Mouse (Mus musculus): ENCODE data around the gene Insyn1.

Gene Insyn1

DNA sequence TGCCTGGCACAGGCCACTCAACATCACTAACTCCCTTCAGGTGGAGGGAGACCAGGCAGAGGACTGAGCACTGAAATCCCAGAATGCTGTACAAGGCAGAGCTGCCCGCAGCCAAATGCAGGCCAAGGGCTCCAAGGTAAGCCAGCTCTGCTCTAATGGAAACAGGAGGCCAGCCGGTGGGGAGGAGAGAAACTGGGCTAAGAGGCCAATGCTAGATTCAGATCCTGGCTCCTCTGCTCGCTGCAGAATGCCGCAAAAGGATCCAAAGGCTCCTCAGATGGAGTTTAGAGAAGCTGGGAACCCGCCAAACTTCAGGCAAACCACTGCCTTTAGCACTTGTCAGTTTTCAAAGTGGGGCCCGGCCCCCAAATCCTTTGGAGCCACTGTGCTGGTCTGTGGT is 44.9 kb downstream of the Insyn1 start:
- DNase-seq (ENCODE audit: low read depth, low spot score) = no peak

DNA sequence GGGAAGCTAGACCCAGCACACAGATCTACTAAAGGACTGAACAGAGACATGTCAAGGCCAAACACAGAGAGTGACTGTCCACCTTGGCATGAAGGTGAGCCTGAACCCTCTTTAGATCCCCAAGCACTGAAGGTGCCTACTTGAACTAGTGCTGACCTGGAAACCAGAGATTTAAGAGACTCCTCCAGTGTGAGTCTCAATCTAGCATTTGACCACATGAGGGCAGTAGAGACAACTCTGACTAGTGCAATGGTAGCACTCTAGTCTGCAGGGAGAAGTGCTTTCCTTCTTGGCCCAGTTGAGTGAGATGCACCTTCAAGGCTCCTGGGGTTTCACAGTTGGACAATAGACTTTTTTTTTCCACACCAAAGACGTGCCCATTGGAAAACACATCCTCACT is 46.4 kb downstream of the Insyn1 start:
- DNase-seq (ENCODE audit: low read depth, low spot score) = peak; percentile 72

- DNase-seq (ENCODE audit: low read depth, low spot score) = peak; percentile 43
These were observed 47.2 kb downstream of the Insyn1 start for GRCm38 (mm10) chr9:58535447-58536134.

DNA sequence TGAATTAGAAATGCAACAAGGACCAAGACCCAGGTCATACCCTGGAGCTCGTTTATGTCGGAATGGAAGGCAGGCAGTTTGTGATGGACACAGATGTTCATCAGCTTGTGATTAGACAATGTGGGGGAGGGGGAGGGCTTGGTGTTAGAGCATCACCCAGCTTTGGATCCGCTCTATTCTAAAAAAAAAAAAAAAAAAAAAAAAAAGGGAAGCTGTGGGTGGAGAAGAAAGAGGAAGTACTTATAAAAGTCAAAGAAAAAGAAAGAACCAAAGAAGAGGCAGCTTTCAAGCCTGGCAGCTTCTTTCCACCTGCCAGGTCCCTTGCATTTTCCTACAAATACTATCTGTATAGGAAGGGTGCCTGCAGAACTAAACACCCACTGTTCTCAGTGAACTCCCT is 49.4 kb downstream of the Insyn1 start:
- no peak for DNase-seq (ENCODE audit: low read depth, low spot score)

DNA sequence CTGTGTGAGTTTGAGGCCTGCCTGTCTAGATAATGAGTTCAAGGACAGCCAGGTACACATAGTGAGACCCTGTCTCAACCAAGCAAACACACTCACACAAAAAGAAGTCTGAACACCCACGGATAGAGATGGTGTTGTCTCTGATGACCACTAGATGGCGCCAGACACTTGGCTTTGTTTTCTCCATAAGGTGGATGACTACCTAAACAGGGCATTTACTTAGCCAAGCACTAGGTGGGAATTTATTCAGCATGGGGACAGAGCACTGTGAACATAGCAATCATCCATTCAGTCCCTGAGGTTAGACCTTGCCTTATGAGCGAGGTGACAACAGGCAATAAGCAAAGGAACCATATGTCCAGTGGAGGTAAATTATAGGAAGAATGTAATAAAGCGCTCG is 51.5 kb downstream of the Insyn1 start:
- DNase-seq (ENCODE audit: low read depth, low spot score) = peak; percentile 78

DNA sequence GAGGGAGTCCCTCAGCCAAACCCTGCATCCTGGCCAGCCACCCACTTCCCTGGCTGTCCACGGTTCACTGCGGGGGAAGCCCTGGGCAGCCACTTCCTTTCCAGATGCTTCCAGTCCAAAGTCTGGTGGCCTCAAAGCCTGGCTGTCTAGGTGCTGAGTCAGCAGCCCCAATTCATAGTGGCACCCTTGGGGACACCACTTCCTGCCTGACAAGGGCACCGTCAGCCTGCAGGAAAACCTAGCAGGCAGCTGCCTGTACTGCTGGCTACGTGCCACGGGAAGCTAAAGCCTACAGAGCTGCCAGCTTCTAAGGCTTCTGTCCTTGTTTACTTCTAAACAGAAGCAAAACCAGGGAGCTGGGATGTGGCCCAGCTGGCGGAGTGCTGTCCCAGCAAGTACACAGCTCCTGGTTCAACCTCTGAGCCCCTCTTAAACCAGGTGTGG is 53.5 kb downstream of the Insyn1 start:
- peak; percentile 51 for DNase-seq (ENCODE audit: low read depth, low spot score)

DNA sequence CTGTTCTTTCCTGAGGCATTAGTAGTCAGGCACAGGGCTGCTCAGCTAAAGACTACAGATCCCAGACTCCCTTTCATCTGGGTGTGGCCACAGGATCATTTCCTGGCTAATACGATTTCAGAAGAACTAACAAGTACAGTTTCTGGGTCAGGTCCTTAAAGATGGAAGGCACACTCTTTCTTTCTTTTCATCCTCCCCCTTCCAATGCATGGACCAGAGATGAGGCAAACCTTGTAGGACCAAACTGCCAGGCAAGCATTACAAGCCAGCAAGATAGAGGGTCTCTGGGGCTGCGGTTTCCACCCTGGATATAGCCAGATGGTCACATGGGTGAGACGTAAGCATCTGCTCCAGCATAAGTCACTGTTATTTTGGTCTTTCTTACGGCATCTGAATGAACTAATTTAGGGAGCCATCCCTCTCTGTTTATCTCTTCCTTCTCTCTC is 56.5 kb downstream of the Insyn1 start:
- DNase-seq (ENCODE audit: low read depth, low spot score) = no peak

GRCm38 (mm10) chr9:58545428-58545827 is 57.0 kb downstream of the Insyn1 start:
- DNase-seq (ENCODE audit: low read depth, low spot score) = no peak

- DNase-seq (ENCODE audit: low read depth, low spot score) = no peak
These were observed 58.4 kb downstream of the Insyn1 start for GRCm38 (mm10) chr9:58546630-58547360.

DNA sequence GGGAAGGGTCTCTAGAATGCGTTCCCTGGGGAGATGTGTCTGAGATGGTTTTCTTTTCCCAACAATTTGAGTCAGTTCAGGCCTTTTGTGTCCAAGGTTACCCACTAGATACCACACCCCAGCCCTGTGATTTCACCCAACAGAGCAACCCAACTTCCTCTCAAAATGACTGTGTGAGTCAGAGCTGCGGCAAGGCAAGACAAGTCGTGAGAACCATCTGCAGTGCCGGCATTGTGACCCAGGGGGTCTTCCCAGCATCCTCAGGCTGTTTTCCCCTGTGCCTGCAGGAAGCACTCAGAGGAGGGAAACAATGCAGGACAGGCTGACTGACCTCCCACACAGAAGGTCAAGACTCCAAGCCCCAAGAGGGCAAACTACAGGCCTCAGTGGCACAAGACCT is 60.5 kb downstream of the Insyn1 start:
- no peak for DNase-seq (ENCODE audit: low read depth, low spot score)

Measured in CD4-positive, CD25-positive, alpha-beta regulatory T cell, adult 2 months (primary cell).